Mouse (Mus musculus) thymus, adult 2 months (tissue): Measurements from ENCODE around the gene E130208F15Rik.

Source experiments
- CTCF ChIP-seq: fragments of 200-500 bp; IDR thresholded peaks from 2 replicates; pipeline ENCODE4 v1.5.1; 2012; ENCODE audit warnings: mild to moderate bottlenecking, control low read depth, low read length, moderate library complexity, borderline replicate concordance; ENCODE audit not compliant: control insufficient read depth, poor library complexity, insufficient read depth; ENCODE audit errors: extremely low read depth
- POLR2A ChIP-seq: fragments of 200-500 bp; IDR thresholded peaks from 2 replicates; pipeline ENCODE4 v1.6.1; 2012; ENCODE audit warnings: mild to moderate bottlenecking, low read length, control low read depth, moderate library complexity; ENCODE audit not compliant: control insufficient read depth, poor library complexity, insufficient read depth; ENCODE audit errors: extremely low read depth

GRCm38 (mm10) chr7:30362652-30363343, 41.3 kb downstream of the E130208F15Rik start, which contains the start of gene Lrfn3:
- TF ChIP-seq CTCF (no peak), POLR2A (no peak)
